Mouse (Mus musculus) forebrain, embryonic 10.5 days (tissue): ENCODE data around the gene Kcnip4. TPM values are rescaled to one million over a fixed set of nuclear protein-coding genes. Genes with fewer than 3 reads are reported as not detected.

ENCODE experiments used
- DNase-seq: peaks from one replicate; pipeline ENCODE4 v3.0.0-alpha.2; 2017; ENCODE audit warnings: low spot score; ENCODE audit errors: extremely low spot score
- H3K27ac ChIP-seq: fragments of 300-500 bp; sonication (generic); 2 replicates; pipeline ENCODE4 v1.5.1; 2016; ENCODE audit warnings: mild to moderate bottlenecking
- H3K27me3 ChIP-seq: fragments of 300-500 bp; sonication (generic); 2 replicates; pipeline ENCODE4 v1.6.1; 2016; ENCODE audit warnings: mild to moderate bottlenecking; ENCODE audit not compliant: poor library complexity, severe bottlenecking
- H3K36me3 ChIP-seq: fragments of 300-500 bp; sonication (generic); replicated peaks from 2 replicates; pipeline ENCODE4 v1.6.1; 2016; ENCODE audit warnings: mild to moderate bottlenecking, moderate library complexity
- H3K4me1 ChIP-seq: fragments of 300-500 bp; sonication (generic); 2 replicates; pipeline ENCODE4 v1.6.1; 2016
- H3K4me3 ChIP-seq: fragments of 300-500 bp; sonication (generic); 2 replicates; pipeline ENCODE4 v1.5.1; 2016; ENCODE audit warnings: mild to moderate bottlenecking, moderate library complexity
- H3K9me3 ChIP-seq: fragments of 300-500 bp; sonication (generic); 2 replicates; pipeline ENCODE4 v1.6.1; 2016; ENCODE audit warnings: mild to moderate bottlenecking, moderate library complexity
- WGBS: fragments of 180-500 bp; shearing (Covaris S2); methylation state at CpG from one replicate; pipeline ENCODE4 v1.1.7; 2016; 5-methylcytosine and 5-hydroxymethylcytosine counted together
- polyA plus RNA-seq: library from polyadenylated mRNA; unstranded; fragments of >200 nt; fragmentation: Nextera tagmentation; extraction: Ambion mirVana; gene quantifications from 2 replicates; pipeline ENCODE4 v1.2.1, GENCODE M21; 2016

Gene Kcnip4
- polyA plus RNA-seq, 1 experiment from 2014 or later = 1.0 TPM

DNA sequence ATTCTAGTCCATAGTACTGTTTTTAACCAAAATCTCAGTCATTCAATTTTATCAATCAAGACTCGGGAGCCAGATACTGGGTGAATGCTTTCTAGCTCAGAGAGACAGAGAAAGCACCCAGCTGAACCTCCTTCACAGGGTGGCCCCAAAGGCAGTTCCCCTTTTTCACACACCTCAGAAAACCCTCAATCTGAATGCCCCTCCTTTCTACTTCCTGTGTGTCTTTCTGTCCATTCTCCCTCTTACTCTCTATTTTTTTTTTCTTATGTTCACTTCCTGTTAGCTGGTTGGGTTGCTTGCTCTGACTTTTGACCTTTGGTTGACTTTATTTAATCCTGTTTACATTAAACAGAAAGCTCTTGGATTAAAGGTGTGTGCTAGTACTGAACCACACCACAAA, 1175.4 kb downstream of the Kcnip4 start:
- no peak for DNase-seq
- H3K4me3 ChIP-seq = no peak overlapping the region
- WGBS = 89% methylated on average over 1 of the region's 1 CpGs
- peaks cover 17% of the 10 kb centered on the region for H3K27me3 ChIP-seq
- H3K27ac ChIP-seq = no peak overlapping the region
- H3K36me3 ChIP-seq = no peaks in the 10 kb centered on the region
- H3K9me3 ChIP-seq = no peaks in the 10 kb centered on the region
- H3K4me1 ChIP-seq = no peaks in the 10 kb centered on the region

DNA sequence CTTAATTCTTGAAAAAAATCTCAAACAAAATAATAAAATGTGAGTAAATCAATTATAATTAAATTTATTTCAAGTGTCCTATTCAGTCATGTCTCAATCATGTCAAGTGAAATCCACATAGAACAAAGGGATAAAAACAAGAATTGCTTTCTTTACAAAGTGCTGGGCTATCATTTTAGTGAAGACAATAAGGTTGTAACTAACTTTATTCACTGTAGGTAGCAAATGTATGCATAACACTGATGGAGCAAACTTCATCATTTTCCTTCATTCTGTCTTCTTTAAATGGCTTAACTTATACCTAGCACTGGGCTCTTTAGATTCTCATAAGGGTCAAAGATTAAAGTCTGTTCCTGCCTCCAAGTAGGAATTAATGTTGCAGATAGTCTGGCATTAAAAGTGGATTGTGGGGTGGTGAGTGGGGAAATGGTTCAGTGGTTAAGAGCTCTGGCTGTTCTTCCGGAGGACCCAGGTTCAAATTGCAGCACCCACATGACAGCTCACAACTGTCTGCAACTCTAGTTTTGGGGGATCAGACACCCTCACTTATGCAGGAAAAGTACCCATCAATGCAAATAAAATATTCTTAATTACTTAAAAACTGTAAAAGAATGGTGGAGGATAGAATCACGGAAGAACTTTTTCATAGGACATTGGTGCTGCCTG, 1178.6 kb downstream of the Kcnip4 start:
- peaks cover 28% of the 10 kb centered on the region for H3K27me3 ChIP-seq
- no peak overlapping the region for H3K27ac ChIP-seq
- no peaks in the 10 kb centered on the region for H3K9me3 ChIP-seq
- WGBS = 90% methylated on average over 2 of the region's 2 CpGs
- peaks cover under 1% of the 10 kb centered on the region for H3K4me1 ChIP-seq
- H3K36me3 ChIP-seq = no peaks in the 10 kb centered on the region
- no peak overlapping the region for H3K4me3 ChIP-seq
- no peak for DNase-seq

DNA sequence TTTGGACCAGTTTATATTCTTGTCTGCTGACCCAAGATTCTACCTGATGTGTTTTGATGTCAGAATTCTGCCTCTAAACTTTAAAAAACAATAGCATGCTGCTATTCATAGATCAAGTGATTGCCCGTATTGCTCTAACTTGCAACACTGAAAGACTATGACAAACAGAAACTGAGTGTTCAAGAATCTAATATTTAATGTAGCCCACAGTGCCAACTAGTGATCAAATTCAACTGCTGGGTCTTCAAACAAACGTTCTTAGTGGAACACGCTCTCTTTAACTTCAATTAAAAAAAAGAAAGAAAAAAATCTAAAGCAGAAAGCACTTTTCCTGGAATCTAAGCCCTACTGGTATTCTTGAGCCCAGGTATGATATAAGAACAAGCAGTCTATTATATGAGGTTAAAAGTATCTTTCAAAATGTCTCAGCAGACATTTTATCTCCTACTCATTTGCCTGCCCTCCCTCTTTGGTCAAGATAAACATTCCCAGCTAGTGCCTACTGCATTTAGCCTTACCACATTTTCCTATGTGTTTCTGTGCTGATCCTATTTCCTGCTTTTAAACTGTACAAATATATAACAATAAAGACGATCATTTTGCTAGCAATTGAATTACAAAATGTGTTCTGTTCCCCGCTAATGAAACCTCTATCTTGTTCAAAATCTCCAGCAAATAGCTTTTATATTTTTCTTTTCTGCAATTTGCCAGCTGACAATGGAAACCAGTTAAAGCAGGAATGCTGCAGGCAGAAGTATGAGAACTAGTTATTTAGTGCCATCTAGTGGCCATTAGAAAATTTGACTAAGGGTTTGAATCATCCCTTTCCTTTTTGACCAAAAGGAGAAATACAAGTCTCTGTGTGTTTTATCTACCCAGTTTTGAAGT, 1179.4 kb downstream of the Kcnip4 start:
- no peak overlapping the region for H3K27ac ChIP-seq
- peaks cover 4% of the 10 kb centered on the region for H3K4me1 ChIP-seq
- 59% methylated on average over 5 of the region's 5 CpGs for WGBS
- no peaks in the 10 kb centered on the region for H3K9me3 ChIP-seq
- H3K4me3 ChIP-seq = no peak overlapping the region
- peaks cover 28% of the 10 kb centered on the region for H3K27me3 ChIP-seq
- no peak for DNase-seq
- no peaks in the 10 kb centered on the region for H3K36me3 ChIP-seq

DNA sequence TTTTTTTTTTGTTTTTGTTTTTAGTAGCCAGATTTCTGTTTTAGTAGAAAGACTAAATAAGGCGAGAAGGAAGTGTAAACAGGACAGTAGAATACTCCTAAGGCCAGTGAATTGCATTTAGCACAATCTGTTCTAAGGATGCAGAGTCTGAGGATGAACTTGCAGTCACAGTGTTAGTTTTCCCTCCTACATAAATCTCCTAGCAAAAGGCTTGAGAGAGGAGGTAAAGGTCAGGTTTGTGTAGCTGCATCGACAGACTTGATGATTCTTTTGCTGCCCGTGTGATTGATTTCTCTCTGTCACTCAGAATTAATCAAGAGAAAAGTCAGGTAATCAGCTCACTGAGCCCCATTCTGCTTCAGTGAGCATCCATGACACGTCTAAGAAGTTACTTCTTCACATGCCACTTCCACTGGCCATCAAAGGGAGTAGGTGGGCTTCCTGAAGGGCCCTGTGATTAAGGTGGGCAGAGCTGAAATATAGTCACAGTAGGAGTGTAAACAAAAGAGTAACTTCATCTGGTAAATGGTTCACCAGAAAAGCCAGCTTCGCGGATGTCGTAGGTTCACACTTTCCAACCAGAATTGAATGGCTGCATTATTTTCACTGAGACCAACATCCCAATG, 1183.8 kb downstream of the Kcnip4 start:
- WGBS = 65% methylated on average over 7 of the region's 7 CpGs

More for the DNA sequence above, 1183.8 kb downstream of the Kcnip4 start:
- DNase-seq = no peak
- Histone ChIP-seq H3K4me3 (no peak overlapping the region), H3K27ac (no peak overlapping the region), H3K27me3 (peaks cover 14% of the 10 kb centered on the region), H3K36me3 (no peaks in the 10 kb centered on the region), H3K9me3 (no peaks in the 10 kb centered on the region), H3K4me1 (peaks cover 4% of the 10 kb centered on the region)
